In the genomic region with DNA sequence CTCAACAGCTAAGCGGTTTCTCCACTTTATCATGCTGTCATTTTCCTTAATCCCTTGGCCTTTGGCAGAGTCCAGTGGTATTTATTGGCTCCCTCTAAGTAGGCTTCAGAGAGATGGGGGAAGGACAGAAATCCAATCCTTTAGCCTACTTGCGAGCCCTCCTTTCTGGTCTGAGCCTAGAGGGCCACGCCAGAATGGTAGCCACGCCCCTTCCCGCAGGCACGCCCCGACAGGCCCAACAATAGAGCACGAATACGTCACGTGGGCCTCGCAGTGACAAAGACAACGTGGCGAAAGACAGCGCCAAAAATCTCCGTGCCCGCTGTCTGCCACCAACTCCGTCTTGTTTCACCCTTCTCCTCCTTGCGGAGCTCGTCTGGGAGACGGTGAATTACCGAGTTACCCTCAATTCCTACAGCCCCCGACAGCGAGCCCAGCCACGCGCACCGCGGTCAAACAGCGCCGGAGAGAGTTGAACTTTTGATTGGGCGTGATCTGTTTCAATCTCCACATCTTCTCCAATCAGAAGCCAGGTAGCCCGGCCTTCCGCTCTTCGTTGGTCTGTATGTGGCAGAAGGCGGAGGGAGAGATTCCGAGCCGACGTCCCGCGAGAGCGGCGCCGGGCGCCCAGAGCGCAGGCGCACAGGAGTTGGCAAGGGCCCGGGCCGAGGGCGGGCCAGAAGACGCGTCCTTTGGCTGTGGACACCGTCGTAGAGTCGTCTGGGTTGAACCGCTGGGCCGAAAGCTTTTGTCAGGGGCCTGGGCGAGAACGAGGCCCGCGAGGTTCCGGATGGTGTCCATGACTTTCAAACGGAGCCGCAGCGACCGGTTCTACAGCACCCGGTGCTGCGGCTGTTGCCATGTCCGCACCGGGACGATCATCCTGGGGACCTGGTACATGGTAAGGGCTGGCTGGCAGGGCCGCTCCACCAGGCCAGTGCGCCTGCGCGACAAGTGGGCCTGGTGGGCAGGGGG, we compare ENCODE assay signal across 8 mouse cellular contexts. TPM values are rescaled to one million over a fixed set of nuclear protein-coding genes. Genes with fewer than 3 reads are reported as not detected.
DNase-seq lines count a peak whose midpoint lies in the region; ATAC-seq lines count a peak whose summit lies in the region.

Gene Laptm4a (plus strand): TSS at position 271 of the 975 bp plus-strand sequence.

- H3K4me2 ChIP-seq in hindbrain, embryonic 16.5 days (ENCODE audit: low read length), result peak within 1 kb of the TSS; percentile 87

- peak within 1 kb of the TSS; percentile 83 for H3K4me3 ChIP-seq in hindbrain, embryonic 16.5 days (ENCODE audit: low read length)
- H3K4me3 ChIP-seq in macrophage (ENCODE audit: inconsistent target), result peak within 1 kb of the TSS; percentile 92

- peak; percentile 99 for ATAC-seq in hindbrain, embryonic 16.5 days

- H3K4me1 ChIP-seq in hindbrain, embryonic 16.5 days (ENCODE audit: control insufficient read depth, insufficient read depth, low read depth, low read length), result peaks cover 26% of the 10 kb centered on the region

- H3K9ac ChIP-seq in hindbrain, embryonic 16.5 days (ENCODE audit: low read depth, low read length), result peak within 1 kb of the TSS; percentile 89

- H3K27me3 ChIP-seq in hindbrain, embryonic 16.5 days (replicated peaks; ENCODE audit: control insufficient read depth, insufficient read depth, low read length), result no peaks in the 10 kb centered on the region

- H3K27ac ChIP-seq in hindbrain, embryonic 16.5 days (ENCODE audit: low read depth, low read length), result peak within 1 kb of the TSS; percentile 98
- peak within 1 kb of the TSS; percentile 96 for H3K27ac ChIP-seq in macrophage

- WGBS in hindbrain, embryonic 16.5 days, result under 1% methylated on average over 73 of the region's 73 CpGs
- 1% methylated on average over 56 of the region's 73 CpGs for WGBS in macrophage (ENCODE audit: missing documents)

- no peaks in the 10 kb centered on the region for H3K36me3 ChIP-seq in hindbrain, embryonic 16.5 days (ENCODE audit: control insufficient read depth, insufficient read depth, low read length)
- H3K36me3 ChIP-seq in macrophage (ENCODE audit: inconsistent target), result peaks cover 4% of the 10 kb centered on the region; the same call in 1 of the 2 replicates

- DNase-seq in WW6 (ENCODE audit: low read depth, low spot score), result peak; percentile 93
- peak; percentile 94 to 97 for DNase-seq in cerebellum, postnatal 4 days (ENCODE audit: low spot score in 2 of 2)
- peak; percentile 98 for DNase-seq in gastrocnemius, adult 18-20 months (ENCODE audit: low spot score)
- peak; percentile 93 to 98 for DNase-seq in left cerebral cortex, adult 18-20 months (ENCODE audit: low spot score in 2 of 2)
- DNase-seq in right cerebral cortex, adult 18-20 months, result peak; percentile 98
- peak; percentile 83 for DNase-seq in urinary bladder, postnatal 10 days (ENCODE audit: low spot score)

- peaks cover 41% of the 10 kb centered on the region for H3K79me2 ChIP-seq in macrophage (ENCODE audit: inconsistent target)

- no peaks in the 10 kb centered on the region for H3K9me3 ChIP-seq in hindbrain, embryonic 16.5 days (ENCODE audit: control insufficient read depth, low read length)

RNA-seq across cellular contexts. Expression of gene Laptm4a, which starts in this region (rescaled TPM):
- 100 to 1,000 TPM; 235 to 244 TPM for total RNA-seq in gastrocnemius, adult 18-20 months (2021)
- 205 and 210 TPM in 2 replicates for polyA plus RNA-seq in hindbrain, embryonic 16.5 days (2015; fragmentation: Nextera tagmentation; extraction: Ambion mirVana)
- 100 to 1,000 TPM; 184 to 192 TPM for total RNA-seq in left cerebral cortex, adult 18-20 months (2021)
- 100 to 1,000 TPM in 4 of 26 experiments, 10 to 100 TPM in 22; 42.5 to 160 (median 85.9) TPM for total RNA-seq in macrophage (2018; cell fraction: chromatin; rRNA removed)
- 100 to 1,000 TPM; 277 to 410 (median 349) TPM for total RNA-seq in macrophage (2018; cell fraction: cytosol; rRNA removed)
- total RNA-seq in macrophage (2018; cell fraction: nucleus; rRNA removed), result 100 to 1,000 TPM; 162 to 341 (median 212) TPM
- 297 to 494 TPM (median 475 TPM) in 3 replicates for polyA plus RNA-seq in macrophage (2018)

Comparison
In these comparisons a context has a peak if more than half of its experiments do, and no peak if none do; other contexts are left out.
1. Peak in every context shown above with its lines: DNase-seq, ATAC-seq, H3K4me3 ChIP-seq and H3K27ac ChIP-seq.